Comparison of ENCODE assay signal across 27 mouse cellular contexts in the genomic region with DNA sequence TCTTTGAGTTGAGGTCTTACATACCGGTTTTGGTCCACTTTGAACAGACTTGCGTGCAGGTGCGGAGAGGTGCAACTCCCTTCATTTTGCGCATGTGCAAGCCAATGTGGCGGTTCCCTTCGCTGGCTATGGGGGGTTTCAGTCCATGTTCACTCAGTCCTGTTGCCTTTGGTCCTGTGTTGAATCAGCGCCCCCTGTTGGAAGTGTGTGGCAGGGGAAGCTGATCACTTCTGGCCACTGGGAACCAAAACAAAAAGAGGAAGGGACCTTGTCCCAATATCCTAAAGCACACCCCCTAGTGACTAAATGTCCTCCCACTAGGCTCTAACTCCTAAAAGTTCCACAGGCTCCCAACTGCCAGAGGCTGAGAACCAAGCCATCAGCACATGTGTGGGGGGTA. TPM values are rescaled to one million over a fixed set of nuclear protein-coding genes. Genes with fewer than 3 reads are reported as not detected.
A peak's percentile ranks its signal among the peaks of the same experiment; 100 is the strongest.
DNase-seq lines count a peak whose midpoint lies in the region; ATAC-seq and TF ChIP-seq lines count a peak whose summit lies in the region.
"Had no signal": no experiment of that assay in that cellular context is flagged by ENCODE, and none has a peak within 500 bp of the region (broad histone marks: within the 10 kb centered on the region; RNA-seq: fewer than 3 reads in every experiment).

No protein-coding gene starts in this region.

- H3K27me3 ChIP-seq in heart, embryonic 10.5 days (ENCODE audit: insufficient read depth, poor library complexity, severe bottlenecking): no peaks in the 10 kb centered on the region
- no peaks in the 10 kb centered on the region for H3K27me3 ChIP-seq in midbrain, postnatal 0 days (ENCODE audit: insufficient read depth, low read length)
- no peaks in the 10 kb centered on the region for H3K27me3 ChIP-seq in midbrain, embryonic 13.5 days
- H3K27me3 ChIP-seq: embryonic facial prominence, embryonic 13.5 days; hindbrain, embryonic 15.5 days had no signal

- 82% methylated on average over 7 of the region's 7 CpGs for WGBS in heart, embryonic 10.5 days
- WGBS in midbrain, postnatal 0 days: 88% methylated on average over 7 of the region's 7 CpGs
- 83% methylated on average over 7 of the region's 7 CpGs for WGBS in midbrain, embryonic 13.5 days

- peak; percentile 33 for DNase-seq in heart, embryonic 10.5 days (ENCODE audit: low spot score)
- DNase-seq in heart, adult 9 months (ENCODE audit: low spot score in 2 of 2): no peak
- no peak for DNase-seq in midbrain, postnatal 0 days (ENCODE audit: low spot score)
- peak; percentile 13 for DNase-seq in NIH3T3 (ENCODE audit: low read depth)
- no peak for DNase-seq in yolk sac, embryonic 10.5 days (ENCODE audit: low spot score)
- no peak for DNase-seq in frontal cortex, postnatal 10 days (ENCODE audit: low spot score in 2 of 2)
- DNase-seq: adrenal gland, postnatal 10 days; cerebellum, adult 9-10 months; forebrain, postnatal 0 days; gastrocnemius, adult 2 months; heart, postnatal 14 days; kidney, postnatal 14 days; layer of hippocampus, adult 9-11 months; midbrain, embryonic 14.5 days; retina, postnatal 1 day; right cerebral cortex, postnatal 4 days; thymus, adult 18-20 months had no signal

- no peak for ATAC-seq in midbrain, postnatal 0 days (ENCODE audit: low FRiP score)
- no peak for ATAC-seq in midbrain, embryonic 13.5 days
- ATAC-seq: forebrain, postnatal 0 days; intestine, postnatal 0 days; lung, postnatal 0 days had no signal

- no peak overlapping the region for H3K4me2 ChIP-seq in midbrain, postnatal 0 days (ENCODE audit: low read depth, low read length, poor library complexity, severe bottlenecking)
- H3K4me2 ChIP-seq in midbrain, embryonic 13.5 days (replicated peaks): no peak overlapping the region
- H3K4me2 ChIP-seq: embryonic facial prominence, embryonic 13.5 days; heart, embryonic 11.5 days; hindbrain, embryonic 15.5 days had no signal

- H3K9me3 ChIP-seq in heart, embryonic 10.5 days: no peaks in the 10 kb centered on the region
- no peaks in the 10 kb centered on the region for H3K9me3 ChIP-seq in midbrain, postnatal 0 days (ENCODE audit: low read length)
- no peaks in the 10 kb centered on the region for H3K9me3 ChIP-seq in midbrain, embryonic 13.5 days
- H3K9me3 ChIP-seq: embryonic facial prominence, embryonic 13.5 days; hindbrain, embryonic 15.5 days had no signal

- H3K4me3 ChIP-seq in heart, embryonic 10.5 days: no peak overlapping the region
- no peak overlapping the region for H3K4me3 ChIP-seq in midbrain, postnatal 0 days (ENCODE audit: low read depth, low read length)
- H3K4me3 ChIP-seq in midbrain, embryonic 13.5 days (replicated peaks): no peak overlapping the region
- H3K4me3 ChIP-seq: embryonic facial prominence, embryonic 13.5 days; gastrocnemius, adult 2 months; hindbrain, embryonic 15.5 days had no signal

- H3K36me3 ChIP-seq in heart, embryonic 10.5 days: no peaks in the 10 kb centered on the region
- H3K36me3 ChIP-seq in midbrain, postnatal 0 days (ENCODE audit: insufficient read depth, low read length): no peaks in the 10 kb centered on the region
- H3K36me3 ChIP-seq in midbrain, embryonic 13.5 days: no peaks in the 10 kb centered on the region
- H3K36me3 ChIP-seq: embryonic facial prominence, embryonic 13.5 days; hindbrain, embryonic 15.5 days had no signal

- no peak overlapping the region for H3K27ac ChIP-seq in heart, embryonic 10.5 days
- no peak overlapping the region for H3K27ac ChIP-seq in midbrain, postnatal 0 days (ENCODE audit: low read depth, low read length)
- no peak overlapping the region for H3K27ac ChIP-seq in midbrain, embryonic 13.5 days
- H3K27ac ChIP-seq: embryonic facial prominence, embryonic 13.5 days; gastrocnemius, adult 2 months; hindbrain, embryonic 15.5 days had no signal

- H3K9ac ChIP-seq in midbrain, postnatal 0 days (replicated peaks; ENCODE audit: low read length, poor library complexity, severe bottlenecking): no peak overlapping the region
- no peak overlapping the region for H3K9ac ChIP-seq in midbrain, embryonic 13.5 days (replicated peaks)
- H3K9ac ChIP-seq: embryonic facial prominence, embryonic 13.5 days; forebrain, postnatal 0 days; hindbrain, embryonic 15.5 days had no signal

- TF ChIP-seq CTCF in midbrain, postnatal 0 days (IDR thresholded peaks at IDR 0.05): 0 out of 2 replicates have a peak, but pooled peaks have one; percentile 4

- H3K4me1 ChIP-seq in heart, embryonic 10.5 days: no peaks in the 10 kb centered on the region
- H3K4me1 ChIP-seq in midbrain, postnatal 0 days (ENCODE audit: insufficient read depth, low read length): no peaks in the 10 kb centered on the region
- H3K4me1 ChIP-seq in midbrain, embryonic 13.5 days (replicated peaks): no peaks in the 10 kb centered on the region
- H3K4me1 ChIP-seq: embryonic facial prominence, embryonic 13.5 days; hindbrain, embryonic 15.5 days had no signal

RNA-seq across cellular contexts. Expression of a gene that starts 6.3 kb away (rescaled TPM):
- polyA plus RNA-seq in heart, embryonic 10.5 days (2016; fragmentation: Nextera tagmentation; extraction: Ambion mirVana): not detected in 2 replicates
- not detected in 2 replicates for total RNA-seq in midbrain, postnatal 0 days (2014; rRNA removed)
- polyA plus RNA-seq in midbrain, postnatal 0 days (2015; fragmentation: Nextera tagmentation; extraction: Ambion mirVana): not detected in 2 replicates
- not detected in 2 replicates for polyA plus RNA-seq in midbrain, embryonic 13.5 days (2015; fragmentation: Nextera tagmentation; extraction: Ambion mirVana)
- total RNA-seq: adrenal gland, postnatal 10 days; forebrain, postnatal 0 days; gastrocnemius, adult 2 months; heart, postnatal 14 days; left cerebral cortex, postnatal 10 days; megakaryocyte progenitor cell, adult 5-6 weeks; neutrophil, adult 5-6 weeks had no signal
- polyA plus RNA-seq: embryonic facial prominence, embryonic 13.5 days; forebrain, postnatal 0 days; heart, embryonic 11.5 days; hindbrain, embryonic 15.5 days; intestine, postnatal 0 days; limb, embryonic 14.5 days; lung, postnatal 0 days; midbrain, embryonic 14.5 days had no signal

RNA-seq across cellular contexts. Expression of a gene that starts 47.5 kb away (rescaled TPM):
- 71.2 and 86.8 TPM in 2 replicates for polyA plus RNA-seq in heart, embryonic 10.5 days (2016; fragmentation: Nextera tagmentation; extraction: Ambion mirVana)
- total RNA-seq in midbrain, postnatal 0 days (2014; rRNA removed): 79.8 and 102 TPM in 2 replicates
- polyA plus RNA-seq in midbrain, postnatal 0 days (2015; fragmentation: Nextera tagmentation; extraction: Ambion mirVana): 99.4 and 103 TPM in 2 replicates
- polyA plus RNA-seq in midbrain, embryonic 13.5 days (2015; fragmentation: Nextera tagmentation; extraction: Ambion mirVana): 154 and 164 TPM in 2 replicates

RNA-seq across cellular contexts. Expression of a gene that starts 48.8 kb away (rescaled TPM):
- polyA plus RNA-seq in heart, embryonic 10.5 days (2016; fragmentation: Nextera tagmentation; extraction: Ambion mirVana): 0.36 and 0.47 TPM in 2 replicates
- total RNA-seq in midbrain, postnatal 0 days (2014; rRNA removed): 0.38 and 0.80 TPM in 2 replicates
- polyA plus RNA-seq in midbrain, postnatal 0 days (2015; fragmentation: Nextera tagmentation; extraction: Ambion mirVana): 0.39 and 0.49 TPM in 2 replicates
- polyA plus RNA-seq in midbrain, embryonic 13.5 days (2015; fragmentation: Nextera tagmentation; extraction: Ambion mirVana): 0.31 TPM in 1 of 2 replicates, not detected in the other
- total RNA-seq: forebrain, postnatal 0 days; gastrocnemius, adult 2 months; heart, postnatal 14 days; left cerebral cortex, postnatal 10 days; neutrophil, adult 5-6 weeks had no signal
- polyA plus RNA-seq: midbrain, embryonic 14.5 days had no signal

Comparison
In these comparisons a context has a peak if more than half of its experiments do, and no peak if none do; other contexts are left out.
1. DNase-seq: peak in heart, embryonic 10.5 days (single experiment) and NIH3T3 (single experiment); none in heart, adult 9 months (0 of 2), midbrain, postnatal 0 days (single experiment), yolk sac, embryonic 10.5 days (single experiment) and frontal cortex, postnatal 10 days (0 of 2).